Mouse (Mus musculus) neural tube, embryonic 14.5 days (tissue): Measurements from ENCODE around the gene Sulf2. TPM values are rescaled to one million over a fixed set of nuclear protein-coding genes. Genes with fewer than 3 reads are reported as not detected.
"Not testable (repeated sequence)": the region's sequence is repeated elsewhere in the genome, so short reads cannot be mapped to it uniquely, and the experiment has no call there.

Experiments used
- ATAC-seq: fragments of 200-750 bp; cut with Nextera tagmentation; 2 replicates; pipeline ENCODE4 v1.8.0; 2017; ENCODE audit warnings: low read depth, mild to moderate bottlenecking, moderate TSS enrichment, moderate library complexity
- H3K27ac ChIP-seq: fragments of 300-500 bp; sonication (generic); 2 replicates; pipeline ENCODE4 v1.5.1; 2014; ENCODE audit warnings: low read depth, mild to moderate bottlenecking, control low read depth, low read length, moderate library complexity, mixed read lengths
- H3K27me3 ChIP-seq: fragments of 300-500 bp; sonication (generic); 2 replicates; pipeline ENCODE4 v1.6.1; 2014; ENCODE audit warnings: low read length; ENCODE audit not compliant: control insufficient read depth, insufficient read depth
- H3K36me3 ChIP-seq: fragments of 300-500 bp; sonication (generic); 2 replicates; pipeline ENCODE4 v1.6.1; 2014; ENCODE audit warnings: low read length, mixed read lengths; ENCODE audit not compliant: control insufficient read depth, insufficient read depth
- H3K4me1 ChIP-seq: fragments of 300-500 bp; sonication (generic); 2 replicates; pipeline ENCODE4 v1.6.1; 2014; ENCODE audit warnings: low read length; ENCODE audit not compliant: control insufficient read depth, insufficient read depth
- H3K4me2 ChIP-seq: fragments of 300-500 bp; sonication (generic); 2 replicates; pipeline ENCODE4 v1.6.1; 2014; ENCODE audit warnings: mild to moderate bottlenecking, low read depth, low read length, control low read depth
- H3K4me3 ChIP-seq: fragments of 300-500 bp; sonication (generic); 2 replicates; pipeline ENCODE4 v1.5.1; 2014; ENCODE audit warnings: low read depth, low read length, control low read depth, mixed read lengths
- H3K9ac ChIP-seq: fragments of 300-500 bp; sonication (generic); replicated peaks from 2 replicates; pipeline ENCODE4 v1.6.1; 2014; ENCODE audit warnings: low read depth, mild to moderate bottlenecking, control low read depth, low read length, mixed read lengths
- H3K9me3 ChIP-seq: fragments of 300-500 bp; sonication (generic); 2 replicates; pipeline ENCODE4 v1.6.1; 2016; ENCODE audit warnings: low read length; ENCODE audit not compliant: control insufficient read depth
- WGBS: fragments of 180-500 bp; shearing (Covaris S2); extraction: QIAGEN DNeasy Blood & Tissue Kit; methylation state at CpG from one replicate; pipeline ENCODE4 v1.1.7; 2014; 5-methylcytosine and 5-hydroxymethylcytosine counted together
- polyA plus RNA-seq: library from polyadenylated mRNA; unstranded; fragments of >200 nt; fragmentation: Nextera tagmentation; extraction: Ambion mirVana; gene quantifications from 2 replicates; pipeline ENCODE4 v1.2.1, GENCODE M21; 2014

Sulf2 gene
- polyA plus RNA-seq, 1 experiment from 2014 or later = 141 TPM

DNA sequence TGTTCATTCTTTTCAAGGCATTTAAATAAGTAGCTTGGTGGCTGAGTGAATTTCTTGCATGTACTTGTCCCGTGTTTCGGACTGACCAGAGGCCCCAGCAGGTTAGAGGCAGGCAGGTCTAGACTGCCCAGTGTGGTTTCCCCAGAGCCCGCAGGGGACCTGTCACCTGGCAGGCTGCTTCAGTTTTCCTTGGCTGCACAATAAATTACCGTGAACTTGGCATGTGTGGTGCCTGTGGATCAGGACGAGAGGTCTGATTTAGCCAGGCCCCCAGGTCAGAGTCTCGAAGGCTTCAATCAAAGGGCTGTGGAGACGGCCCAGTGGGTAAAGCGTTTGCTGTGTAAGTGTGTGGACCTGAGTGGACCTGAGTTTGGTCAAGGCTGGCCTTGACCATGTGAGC lies 35.4 kb upstream of the Sulf2 start:
- H3K36me3 ChIP-seq = no peaks in the 10 kb centered on the region
- H3K9me3 ChIP-seq = no peaks in the 10 kb centered on the region
- H3K9ac ChIP-seq = no peak overlapping the region
- ATAC-seq = no peak
- no peak overlapping the region for H3K4me2 ChIP-seq
- peaks cover 12% of the 10 kb centered on the region for H3K4me1 ChIP-seq
- H3K4me3 ChIP-seq = no peak overlapping the region
- 69% methylated on average over 8 of the region's 8 CpGs for WGBS
- H3K27me3 ChIP-seq = no peaks in the 10 kb centered on the region
- H3K27ac ChIP-seq = no peak overlapping the region

GRCm38 (mm10) chr2:166189191-166189590 lies 33.7 kb upstream of the Sulf2 start:
- no peak overlapping the region for H3K4me3 ChIP-seq
- no peak overlapping the region for H3K4me2 ChIP-seq
- no peaks in the 10 kb centered on the region for H3K27me3 ChIP-seq
- H3K4me1 ChIP-seq = peaks cover 12% of the 10 kb centered on the region
- no peak overlapping the region for H3K9ac ChIP-seq
- no peaks in the 10 kb centered on the region for H3K36me3 ChIP-seq
- WGBS = 96% methylated on average over 11 of the region's 11 CpGs
- H3K9me3 ChIP-seq = no peaks in the 10 kb centered on the region
- ATAC-seq = no peak
- no peak overlapping the region for H3K27ac ChIP-seq

DNA sequence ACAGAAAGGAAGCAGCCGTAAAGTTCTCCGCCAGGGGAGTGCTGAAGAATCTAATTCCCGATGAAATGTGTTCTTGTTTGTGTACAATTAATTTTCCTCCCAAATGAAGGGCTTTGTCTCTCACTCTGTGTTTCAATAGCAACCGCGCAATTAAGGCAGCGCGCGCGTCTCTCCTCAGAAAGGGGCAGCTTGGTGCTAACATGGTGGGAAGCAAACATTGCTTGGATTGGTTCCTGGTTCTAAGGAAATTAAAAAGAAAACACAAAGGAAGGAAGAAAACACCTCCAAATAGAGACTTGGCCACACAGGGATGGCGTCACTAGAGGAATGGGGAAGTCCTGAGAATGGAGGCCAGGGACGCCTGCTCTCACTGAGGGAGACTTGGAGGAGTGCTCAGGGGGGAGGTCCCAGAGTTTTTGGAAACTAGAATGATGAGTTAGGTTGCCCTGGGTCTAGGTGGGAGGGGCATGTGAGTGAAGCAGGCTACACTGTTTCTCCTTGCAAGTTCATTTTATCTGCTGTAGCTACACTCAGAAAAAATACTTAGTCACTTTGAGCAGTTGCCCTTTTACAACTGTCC lies 32.5 kb upstream of the Sulf2 start:
- not testable (repeated sequence) for H3K27ac ChIP-seq, H3K27me3 ChIP-seq, ATAC-seq, H3K36me3 ChIP-seq, H3K4me2 ChIP-seq, H3K9me3 ChIP-seq, H3K4me3 ChIP-seq, H3K9ac ChIP-seq
- 39% methylated on average over 8 of the region's 11 CpGs for WGBS
- H3K4me1 ChIP-seq = peaks cover 12% of the 10 kb centered on the region

- not testable (repeated sequence) for H3K36me3 ChIP-seq, H3K9ac ChIP-seq, H3K4me2 ChIP-seq, H3K4me3 ChIP-seq, ATAC-seq, H3K27me3 ChIP-seq, H3K9me3 ChIP-seq
- peaks cover 12% of the 10 kb centered on the region for H3K4me1 ChIP-seq
- 9% methylated on average over 7 of the region's 8 CpGs for WGBS
- peak overlapping the region; percentile 69 for H3K27ac ChIP-seq
Observed at GRCm38 (mm10) chr2:166187319-166187718, 31.9 kb upstream of the Sulf2 start.

GRCm38 (mm10) chr2:166186244-166186948 lies 30.9 kb upstream of the Sulf2 start:
- 81% methylated on average over 16 of the region's 16 CpGs for WGBS
- ATAC-seq = no peak
- H3K27me3 ChIP-seq = no peaks in the 10 kb centered on the region
- H3K36me3 ChIP-seq = no peaks in the 10 kb centered on the region
- H3K9ac ChIP-seq = no peak overlapping the region
- H3K4me2 ChIP-seq = no peak overlapping the region
- H3K4me1 ChIP-seq = peaks cover 12% of the 10 kb centered on the region
- peak overlapping the region; percentile 69 for H3K27ac ChIP-seq
- no peaks in the 10 kb centered on the region for H3K9me3 ChIP-seq
- H3K4me3 ChIP-seq = no peak overlapping the region

DNA sequence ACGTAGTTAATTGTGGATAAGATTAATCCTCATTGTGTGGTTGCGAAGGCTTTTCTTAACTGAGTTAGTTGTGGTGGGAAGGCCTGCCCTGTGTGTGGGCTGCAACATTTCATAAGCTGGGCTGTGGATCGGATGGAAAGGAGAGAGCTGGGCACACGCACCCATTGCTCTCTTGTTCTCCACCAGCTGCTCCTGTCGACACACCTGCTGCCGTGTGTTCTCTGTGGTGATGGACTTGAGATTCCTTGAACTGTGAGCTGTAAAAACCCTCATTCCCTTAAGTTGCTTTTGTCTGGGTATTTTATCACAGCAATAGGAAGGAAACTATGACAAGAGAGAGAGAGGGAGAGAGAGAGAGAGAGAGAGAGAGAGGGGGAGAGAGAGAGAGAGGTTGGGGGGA lies 30.3 kb upstream of the Sulf2 start:
- H3K36me3 ChIP-seq = no peaks in the 10 kb centered on the region
- H3K9ac ChIP-seq = no peak overlapping the region
- no peaks in the 10 kb centered on the region for H3K9me3 ChIP-seq
- no peak overlapping the region for H3K4me3 ChIP-seq
- H3K4me1 ChIP-seq = peaks cover 13% of the 10 kb centered on the region
- no peaks in the 10 kb centered on the region for H3K27me3 ChIP-seq
- no peak overlapping the region for H3K4me2 ChIP-seq
- no peak overlapping the region for H3K27ac ChIP-seq
- WGBS = 82% methylated on average over 6 of the region's 6 CpGs
- ATAC-seq = no peak

DNA sequence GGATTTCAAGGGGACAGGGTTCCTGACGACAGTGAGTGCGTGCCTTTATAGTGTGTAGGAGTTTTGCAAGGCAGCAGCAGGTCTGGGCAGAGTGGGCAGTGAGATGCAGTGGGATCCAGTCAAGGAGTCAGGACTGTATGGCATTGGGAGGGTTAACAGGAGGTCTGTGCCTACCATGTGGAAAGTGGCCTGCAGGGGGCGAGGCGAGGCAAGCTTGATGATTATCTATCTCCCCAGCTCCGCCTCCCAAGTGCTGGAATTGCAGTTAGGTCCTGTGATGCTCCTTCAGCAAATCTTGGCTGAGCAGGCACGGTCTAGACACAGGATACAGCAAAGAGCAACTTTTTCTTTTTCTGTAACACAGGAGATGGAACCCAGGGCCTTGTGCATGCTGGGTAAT lies 29.0 kb upstream of the Sulf2 start:
- Histone ChIP-seq H3K9me3 (no peaks in the 10 kb centered on the region), H3K4me3 (no peak overlapping the region), H3K9ac (no peak overlapping the region), H3K27ac (no peak overlapping the region), H3K36me3 (no peaks in the 10 kb centered on the region), H3K4me1 (peaks cover 24% of the 10 kb centered on the region), H3K4me2 (no peak overlapping the region), H3K27me3 (no peaks in the 10 kb centered on the region)
- no peak for ATAC-seq
- 69% methylated on average over 6 of the region's 6 CpGs for WGBS

- Histone ChIP-seq H3K36me3 (no peaks in the 10 kb centered on the region), H3K4me1 (peaks cover 18% of the 10 kb centered on the region), H3K9ac (no peak overlapping the region), H3K4me2 (no peak overlapping the region), H3K27ac (no peak overlapping the region), H3K27me3 (no peaks in the 10 kb centered on the region), H3K9me3 (no peaks in the 10 kb centered on the region), H3K4me3 (no peak overlapping the region)
- WGBS = 74% methylated on average over 15 of the region's 15 CpGs
- ATAC-seq = no peak
Observed at GRCm38 (mm10) chr2:166182009-166182685, 26.7 kb upstream of the Sulf2 start.
